Mouse (Mus musculus): Measurements from ENCODE around the gene Zfp600.
"Not testable (repeated sequence)": the region's sequence is repeated elsewhere in the genome, so short reads cannot be mapped to it uniquely, and the experiment has no call there.

Gene Zfp600

GRCm38 (mm10) chr4:146156524-146156923, at the start of gene Zfp600:
Zfp600 (plus strand) TSS chr4:146156824.
- not testable (repeated sequence) for DNase-seq (ENCODE audit: low spot score in 2 of 2)

GRCm38 (mm10) chr4:146162893-146163292, 6.3 kb downstream of the Zfp600 start:
- not testable (repeated sequence) for DNase-seq (ENCODE audit: low spot score in 2 of 2)

DNA sequence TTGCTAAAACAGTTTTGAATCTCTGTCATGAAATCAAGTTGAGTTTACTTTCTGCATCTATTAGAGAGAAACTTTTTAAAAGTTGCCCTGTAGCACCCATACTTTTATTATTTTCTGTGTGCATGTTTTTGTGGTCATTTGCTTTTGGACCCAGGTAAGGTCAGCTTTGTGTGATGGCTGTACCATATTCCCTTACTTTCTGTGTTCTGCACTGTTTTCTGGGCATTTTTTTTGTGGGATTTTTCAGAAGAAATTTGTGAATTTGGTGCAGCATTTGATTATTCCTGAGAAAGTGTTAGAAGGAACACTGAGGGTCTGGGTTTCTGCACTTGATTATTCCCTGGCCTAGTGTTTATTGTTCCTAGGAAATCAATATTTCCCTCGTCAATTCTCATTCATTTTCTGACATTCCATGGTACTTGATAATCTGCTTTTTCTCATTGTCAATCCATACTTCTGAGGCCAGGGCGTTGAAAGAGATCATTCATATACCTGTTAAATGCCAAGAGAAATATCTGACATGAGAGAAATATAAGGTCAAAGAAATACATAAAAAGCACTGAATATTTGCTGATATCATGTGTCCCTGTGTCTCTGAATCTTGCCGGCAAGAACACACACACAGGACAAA, 10.7 kb downstream of the Zfp600 start:
- not testable (repeated sequence) for DNase-seq (ENCODE audit: low spot score in 2 of 2)

DNA sequence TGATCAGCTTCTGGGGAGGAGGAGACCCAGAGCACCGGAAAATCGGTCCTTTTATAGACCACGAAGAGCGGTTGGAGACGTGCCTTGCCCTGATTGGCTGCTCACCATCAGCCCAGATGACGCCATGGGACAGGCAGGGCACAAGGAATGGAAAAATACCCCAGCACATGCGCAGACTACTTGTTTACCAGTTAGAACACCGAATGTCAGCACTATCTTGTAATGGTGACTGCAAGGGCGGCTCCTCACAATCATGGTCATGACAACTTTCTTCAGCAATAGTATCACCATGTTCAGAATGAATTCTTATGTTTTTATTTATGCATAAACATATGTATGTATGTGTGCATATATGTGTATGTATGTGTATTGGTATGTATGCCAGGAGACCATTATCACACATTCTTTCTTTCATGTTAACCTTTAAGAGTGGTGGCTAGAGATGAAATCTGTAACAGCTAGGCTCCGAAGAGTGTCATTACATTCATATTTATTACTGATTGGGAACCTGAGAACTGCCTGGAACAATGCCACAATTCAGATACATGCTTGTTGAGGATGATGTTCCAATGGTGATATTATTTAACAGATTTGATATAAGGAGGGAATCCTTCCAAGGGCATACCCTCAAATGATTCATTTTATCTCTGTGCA, 11.4 kb downstream of the Zfp600 start:
- DNase-seq (ENCODE audit: low spot score in 2 of 2), result not testable (repeated sequence)

DNA sequence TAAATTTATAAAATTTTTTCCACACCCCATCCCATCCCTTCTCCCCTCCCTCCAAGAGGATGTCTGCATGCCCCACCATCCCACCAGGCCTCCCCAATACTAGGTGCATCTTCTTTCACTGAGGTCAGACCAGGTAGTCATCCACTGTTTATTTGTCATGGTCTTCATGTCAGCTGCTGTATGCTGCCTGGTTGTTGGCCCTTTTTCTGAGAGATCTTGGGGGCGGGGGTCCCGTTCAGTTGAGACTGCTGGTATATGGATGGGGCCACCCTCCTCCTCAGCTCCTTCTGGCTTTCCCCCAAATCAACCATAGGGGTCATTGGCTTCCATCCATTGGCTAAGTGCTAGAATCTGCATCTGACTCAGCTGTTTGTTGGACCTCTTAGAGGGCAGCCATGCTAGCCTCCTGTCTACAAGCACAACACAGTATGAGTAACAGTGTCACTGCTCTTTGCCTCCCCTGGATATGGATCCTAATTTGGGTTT, 12.1 kb downstream of the Zfp600 start:
- DNase-seq (ENCODE audit: low spot score in 2 of 2), result not testable (repeated sequence)

- DNase-seq (ENCODE audit: low spot score in 2 of 2), result not testable (repeated sequence)
These were observed 17.0 kb downstream of the Zfp600 start for GRCm38 (mm10) chr4:146173378-146174226.

DNA sequence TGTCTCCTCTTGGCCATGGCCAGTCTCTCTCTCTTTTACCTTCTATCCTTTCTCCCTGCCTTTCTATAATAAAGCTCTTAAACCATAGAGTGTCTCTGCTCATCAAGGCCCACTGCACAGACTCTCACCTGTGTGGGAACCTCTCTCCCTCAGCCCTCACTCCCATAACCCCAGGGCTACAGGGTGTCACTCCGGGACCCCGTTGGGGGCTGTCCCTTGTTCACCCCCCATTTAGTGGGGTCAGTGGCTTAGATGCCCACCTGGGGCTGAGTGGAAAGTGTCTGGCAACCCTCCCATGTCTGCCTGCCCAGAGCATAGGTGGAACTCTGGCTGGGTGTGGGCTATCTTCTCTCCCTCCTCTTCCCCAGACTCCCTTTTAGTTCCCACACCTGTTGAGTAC, 47.7 kb downstream of the Zfp600 start:
- not testable (repeated sequence) for DNase-seq (ENCODE audit: low spot score in 2 of 2)

DNA sequence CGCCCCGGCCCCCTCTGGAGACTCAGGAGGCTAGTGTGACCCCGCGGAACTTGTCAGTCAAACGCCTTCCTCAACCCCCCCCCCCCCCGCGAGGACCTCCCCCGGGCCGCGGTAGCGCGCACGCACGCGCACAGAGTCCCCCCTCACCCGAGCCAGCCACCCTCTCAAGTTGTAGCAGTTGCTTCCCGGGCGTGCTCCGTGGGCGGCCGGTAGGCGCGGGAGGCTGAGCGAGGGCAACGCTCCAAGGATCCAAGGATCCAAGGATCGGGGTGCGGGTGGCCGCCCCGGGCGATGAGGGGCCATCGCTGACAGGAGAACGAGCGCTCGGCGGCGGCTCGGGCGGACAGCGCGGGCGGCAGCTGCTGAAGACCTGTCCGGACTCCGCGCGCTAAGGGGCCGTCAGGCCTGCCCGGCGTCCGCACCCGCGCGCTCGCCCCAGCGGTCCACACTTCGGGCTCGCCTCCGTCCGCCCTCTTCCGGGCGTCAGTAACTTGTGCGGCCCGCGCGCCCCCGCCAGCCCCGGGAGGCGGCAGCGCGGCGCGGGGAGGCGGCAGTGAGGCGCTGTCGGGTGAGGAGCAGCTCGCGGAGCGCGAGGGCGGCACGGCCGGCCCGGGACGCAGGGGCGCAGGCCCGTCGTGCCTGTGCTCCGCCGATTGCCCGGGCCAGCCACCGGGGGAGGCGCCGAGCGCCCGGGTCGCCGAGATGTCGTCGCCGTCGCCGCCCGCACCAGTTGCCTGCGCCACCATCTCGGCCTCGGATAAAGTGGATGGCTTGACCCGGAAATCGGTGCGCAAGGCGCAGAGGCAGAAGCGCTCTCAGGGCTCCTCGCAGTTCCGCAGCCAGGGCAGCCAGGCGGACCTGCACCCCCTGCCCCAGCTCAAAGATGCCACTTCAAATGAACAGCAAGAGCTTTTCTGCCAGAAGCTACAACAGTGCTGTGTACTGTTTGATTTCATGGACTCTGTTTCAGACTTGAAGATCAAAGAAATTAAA, 82.9 kb downstream of the Zfp600 start:
- DNase-seq (ENCODE audit: low spot score in 2 of 2), result not testable (repeated sequence)

GRCm38 (mm10) chr4:146242119-146242518, 85.5 kb downstream of the Zfp600 start:
- DNase-seq (ENCODE audit: low spot score in 2 of 2), result not testable (repeated sequence)

Measured in right cerebral cortex, postnatal 36 days (tissue).